Mouse (Mus musculus): ENCODE measurements around the gene Irak2. TPM values are rescaled to one million over a fixed set of nuclear protein-coding genes. Genes with fewer than 3 reads are reported as not detected.

Gene Irak2
- total RNA-seq (2017) = 151 and 160 TPM in 2 replicates

DNA sequence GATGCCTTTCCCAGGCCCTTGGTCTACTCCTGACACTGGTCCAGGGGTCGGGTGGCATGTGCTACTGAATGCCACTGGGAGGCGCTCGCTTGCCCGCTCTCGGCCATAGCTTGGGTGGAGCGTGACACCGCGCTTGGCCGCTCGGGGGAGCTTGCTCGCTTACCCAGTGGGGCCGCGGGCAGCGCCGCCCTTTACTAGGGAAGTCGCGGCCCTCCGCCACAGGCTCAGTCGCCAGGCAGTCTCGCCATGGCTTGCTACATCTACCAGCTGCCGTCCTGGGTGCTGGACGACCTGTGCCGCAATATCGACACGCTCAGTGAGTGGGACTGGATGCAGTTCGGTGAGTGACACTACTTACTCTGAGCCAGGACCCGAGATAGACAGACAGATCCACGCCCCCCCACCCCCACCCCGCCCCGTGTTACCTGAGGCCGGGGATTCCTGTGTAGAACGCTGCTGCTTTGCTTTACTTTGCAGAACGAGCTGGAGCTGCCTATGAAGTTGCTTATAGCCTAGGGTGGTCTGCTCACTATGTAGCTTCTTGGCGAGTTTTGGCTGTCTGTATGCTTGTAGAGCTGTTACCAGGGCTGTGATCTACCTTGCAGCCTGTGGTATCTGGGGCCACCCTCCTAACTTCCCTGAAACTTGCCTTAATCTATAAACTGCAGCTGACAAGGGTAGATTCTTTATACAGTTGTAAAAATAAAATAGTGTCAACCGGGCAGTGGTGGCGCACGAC, at the start of gene Irak2:
Gene Irak2, plus strand, starts transcription at position 166 of the 739 bp plus-strand sequence.
- ATAC-seq (ENCODE audit: extremely low read depth, insufficient number of reproducible peaks, low FRiP score, poor library complexity, severe bottlenecking) = peak; percentile 97

DNA sequence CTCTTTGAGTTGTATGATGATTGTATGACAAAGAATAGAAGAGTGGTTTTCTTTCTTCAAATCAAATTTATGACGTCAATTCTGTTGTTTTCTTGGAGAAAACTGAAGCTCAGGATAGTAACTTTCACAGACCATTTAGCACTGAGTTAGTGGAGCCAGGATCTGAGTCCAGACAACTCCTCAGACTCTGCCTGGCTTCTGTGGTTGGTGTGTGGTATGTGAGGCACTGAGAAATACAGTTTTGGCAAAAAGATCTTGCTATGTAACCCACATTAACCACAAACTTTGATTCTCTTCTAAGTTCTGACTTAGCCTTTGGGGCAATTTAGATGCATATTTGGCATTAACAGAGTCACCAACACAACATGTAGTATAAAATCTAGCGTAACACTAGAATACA, 45.6 kb upstream of the Irak2 start:
- ATAC-seq (ENCODE audit: extremely low read depth, insufficient number of reproducible peaks, low FRiP score, poor library complexity, severe bottlenecking) = no peak

DNA sequence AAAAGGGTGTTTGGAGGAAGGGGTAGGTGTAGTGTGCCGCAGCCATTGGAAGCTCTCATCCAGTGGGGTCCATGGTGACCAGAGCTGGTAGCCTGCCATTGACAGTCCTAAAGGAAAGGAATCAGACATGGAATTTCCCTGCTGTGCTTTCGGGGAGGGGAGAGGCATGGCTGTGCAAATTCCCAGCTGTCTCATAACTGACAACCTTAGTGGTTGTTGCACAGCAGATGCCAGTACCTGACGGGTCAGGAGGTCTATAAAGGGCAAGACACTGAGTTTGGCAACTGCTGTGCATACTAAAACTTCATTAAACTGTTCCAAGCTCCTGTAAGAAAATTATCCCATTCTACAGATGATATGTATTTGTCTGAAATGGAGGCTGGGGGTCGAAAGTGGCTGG, 40.3 kb upstream of the Irak2 start:
- ATAC-seq (ENCODE audit: extremely low read depth, insufficient number of reproducible peaks, low FRiP score, poor library complexity, severe bottlenecking) = no peak

DNA sequence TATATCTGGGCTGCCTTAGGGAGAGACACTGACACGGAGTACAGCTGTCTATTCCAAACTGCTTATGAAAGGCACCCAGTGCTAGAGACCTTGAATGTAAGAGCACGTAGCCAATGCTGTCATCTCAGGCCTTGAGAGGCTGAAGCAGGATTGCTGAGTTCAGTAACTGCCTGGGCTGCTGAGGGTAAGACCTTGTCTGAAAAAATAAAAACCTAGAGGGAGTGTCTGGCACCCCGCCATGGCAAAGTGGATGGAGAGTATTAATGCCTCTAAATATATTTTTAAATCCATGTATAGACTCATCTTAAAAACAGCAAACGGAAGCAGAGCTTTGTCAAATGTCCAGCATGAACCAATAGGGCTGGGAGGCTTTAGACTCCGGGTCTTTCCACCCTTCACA, 38.4 kb upstream of the Irak2 start:
- ATAC-seq (ENCODE audit: extremely low read depth, insufficient number of reproducible peaks, low FRiP score, poor library complexity, severe bottlenecking) = no peak

DNA sequence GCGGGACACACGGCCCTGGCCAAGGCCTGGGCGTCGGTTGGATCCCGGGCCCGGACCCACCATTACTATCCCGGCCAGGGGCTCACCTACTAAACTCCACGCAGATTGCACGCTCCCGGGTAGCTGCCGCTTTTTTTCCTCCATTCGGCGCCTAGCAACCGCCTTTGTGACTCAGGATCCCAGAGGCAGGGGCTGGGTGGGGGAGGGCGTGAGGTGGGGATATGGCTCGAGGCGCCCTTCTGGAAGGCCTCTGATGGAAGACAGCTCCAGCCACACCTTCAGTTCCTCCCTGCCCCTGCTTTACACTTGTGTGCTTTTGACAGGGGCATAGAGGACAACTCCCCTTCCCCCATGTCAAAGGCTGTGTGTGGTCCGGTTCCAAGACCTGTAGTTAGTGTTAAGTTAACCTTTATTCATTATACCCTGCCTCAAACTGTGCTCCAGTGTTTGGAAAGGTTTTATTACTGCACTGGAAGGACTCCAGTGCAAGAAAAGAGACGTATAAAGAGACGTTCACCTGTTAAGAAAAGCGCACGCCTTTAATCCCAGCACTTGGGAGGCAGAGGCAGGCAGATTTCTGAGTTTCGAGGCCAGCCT, 37.6 kb upstream of the Irak2 start, which contains the start of gene Fancd2os:
Gene Fancd2os, minus strand, starts transcription at position 173 of the 597 bp plus-strand sequence.
- no peak for ATAC-seq (ENCODE audit: extremely low read depth, insufficient number of reproducible peaks, low FRiP score, poor library complexity, severe bottlenecking)

DNA sequence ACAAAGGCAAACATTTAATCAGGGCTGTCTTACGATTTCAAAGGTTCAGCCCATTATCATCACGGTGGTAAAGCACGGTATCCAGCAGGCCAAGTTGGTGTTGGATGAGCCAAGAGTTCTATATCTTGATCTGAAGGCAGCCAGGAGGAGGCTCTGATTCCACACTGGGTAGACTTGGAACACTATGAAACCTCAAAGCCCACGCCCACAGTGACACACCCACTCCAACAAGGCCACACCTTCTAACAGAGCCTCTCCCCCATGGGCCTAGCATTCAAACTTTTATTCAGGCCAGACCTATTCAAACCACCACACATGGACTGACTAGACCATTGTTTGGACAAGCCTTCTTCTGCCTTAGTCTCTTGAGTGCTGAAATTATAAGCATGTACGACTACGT, 35.4 kb upstream of the Irak2 start:
- no peak for ATAC-seq (ENCODE audit: extremely low read depth, insufficient number of reproducible peaks, low FRiP score, poor library complexity, severe bottlenecking)

DNA sequence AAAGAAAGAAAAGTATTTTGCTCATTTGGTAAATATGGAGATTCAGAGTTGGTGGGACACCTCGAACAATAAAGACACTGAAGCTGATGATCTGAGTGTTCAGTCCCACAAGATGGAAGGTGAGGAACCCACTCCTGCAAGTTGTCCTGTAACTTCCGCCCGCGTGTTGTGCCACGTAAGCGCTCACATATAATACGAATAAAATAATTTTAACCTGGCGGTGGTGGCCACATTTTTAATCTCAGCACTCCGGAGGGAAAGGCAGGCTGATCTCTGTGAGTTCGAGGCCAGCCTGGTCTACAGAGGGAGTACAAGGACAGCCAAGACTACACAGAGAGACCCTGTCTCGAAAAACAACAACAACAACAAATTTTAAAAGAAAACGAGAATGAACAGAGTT, 34.3 kb upstream of the Irak2 start:
- ATAC-seq (ENCODE audit: extremely low read depth, insufficient number of reproducible peaks, low FRiP score, poor library complexity, severe bottlenecking) = no peak

DNA sequence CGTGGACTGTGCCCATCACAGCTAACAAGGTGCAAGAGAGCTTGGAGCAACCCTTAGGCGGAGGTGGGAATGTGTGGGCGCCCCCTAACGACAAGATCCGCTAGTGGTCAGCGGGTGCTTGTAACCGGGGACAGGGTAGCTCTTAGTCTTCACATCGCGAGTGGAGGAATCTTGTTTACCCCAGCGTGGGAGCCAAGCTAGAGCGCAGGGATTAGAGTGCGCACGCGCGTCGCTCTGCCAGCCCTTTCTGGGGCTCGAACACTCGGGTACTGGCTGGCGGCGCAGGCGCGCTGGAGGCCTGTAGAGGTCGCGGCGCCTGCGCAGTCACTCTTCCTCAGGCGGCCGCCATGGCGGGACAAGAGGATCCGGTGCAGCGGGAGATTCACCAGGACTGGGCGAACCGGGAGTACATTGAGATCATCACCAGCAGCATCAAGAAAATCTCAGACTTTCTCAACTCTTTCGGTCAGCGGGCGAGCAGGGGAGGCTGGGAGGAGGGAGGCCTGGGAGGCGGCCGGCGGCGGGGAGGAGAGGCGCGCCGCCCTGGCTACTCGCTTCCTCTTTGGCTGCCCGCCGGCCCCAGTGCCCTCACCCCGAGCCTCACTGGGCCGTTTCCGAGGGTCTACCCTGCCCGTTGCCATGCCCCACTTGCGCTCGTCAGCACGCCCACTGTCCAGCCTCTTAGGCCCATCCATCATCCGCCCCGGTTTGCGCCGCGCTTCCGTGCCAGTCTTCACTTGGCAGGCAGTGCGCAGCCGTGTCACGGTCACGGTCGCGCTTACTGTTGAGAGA, 33.6 kb upstream of the Irak2 start, which contains the start of gene Brk1:
Gene Brk1, plus strand, starts transcription at position 341 of the 792 bp plus-strand sequence.
- ATAC-seq (ENCODE audit: extremely low read depth, insufficient number of reproducible peaks, low FRiP score, poor library complexity, severe bottlenecking) = peak; percentile 65

DNA sequence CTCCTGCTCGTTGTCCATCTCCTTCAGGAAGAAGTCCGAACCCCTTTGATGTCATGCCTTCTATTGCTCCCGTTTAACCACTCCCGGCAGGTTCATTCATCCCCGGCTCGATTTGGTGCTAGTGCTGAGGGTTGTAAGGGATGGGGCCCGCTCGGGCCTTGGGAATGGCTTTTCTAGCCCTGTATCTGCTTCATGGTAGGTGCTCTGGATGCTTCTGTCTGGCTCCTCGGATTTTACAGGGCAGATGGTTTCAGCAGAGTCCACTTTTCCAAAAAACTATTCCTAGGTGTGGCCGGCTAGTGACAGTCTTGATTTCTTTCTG, 33.1 kb upstream of the Irak2 start:
- ATAC-seq (ENCODE audit: extremely low read depth, insufficient number of reproducible peaks, low FRiP score, poor library complexity, severe bottlenecking) = 0 out of 2 replicates have a peak, but pooled peaks have one; percentile 3

DNA sequence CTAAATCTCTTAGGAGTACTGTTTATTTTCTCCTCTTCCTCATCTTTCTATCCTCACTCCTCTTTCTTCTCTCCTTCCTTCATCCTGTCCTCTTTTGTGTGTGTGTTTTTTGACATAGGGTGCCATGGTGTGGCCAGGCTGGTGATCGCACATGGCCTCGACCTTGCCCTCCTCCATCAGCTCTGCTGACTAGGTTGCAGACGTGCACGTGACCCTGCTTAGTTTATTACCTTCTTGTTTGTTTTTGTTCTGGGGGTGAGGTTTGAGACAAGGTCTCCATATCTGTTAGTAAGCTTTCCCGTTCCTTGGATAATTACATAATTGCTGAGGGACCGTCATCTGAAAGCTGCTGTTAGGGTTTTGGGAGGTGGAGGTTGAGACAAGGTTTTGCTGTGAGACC, 29.4 kb upstream of the Irak2 start:
- ATAC-seq (ENCODE audit: extremely low read depth, insufficient number of reproducible peaks, low FRiP score, poor library complexity, severe bottlenecking) = no peak

DNA sequence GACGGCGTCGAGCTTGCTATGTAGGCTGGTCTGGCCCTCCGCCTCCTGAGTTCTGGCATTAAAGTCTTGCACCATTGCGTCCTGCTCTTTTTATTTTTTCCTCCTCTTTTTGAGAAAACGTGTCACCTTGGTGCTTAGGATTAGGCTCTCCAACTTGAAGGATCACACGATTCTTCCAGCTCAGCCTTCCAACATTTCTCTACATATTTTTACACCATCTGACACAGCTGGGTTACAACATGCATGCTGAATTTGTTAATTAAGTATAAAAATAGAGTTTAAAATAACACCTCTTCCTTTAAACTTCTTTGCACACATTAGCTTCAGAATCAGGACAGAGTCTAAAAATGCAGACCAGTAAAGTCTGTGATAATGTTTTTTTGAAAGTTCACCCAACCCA, 29.0 kb upstream of the Irak2 start:
- no peak for ATAC-seq (ENCODE audit: extremely low read depth, insufficient number of reproducible peaks, low FRiP score, poor library complexity, severe bottlenecking)

DNA sequence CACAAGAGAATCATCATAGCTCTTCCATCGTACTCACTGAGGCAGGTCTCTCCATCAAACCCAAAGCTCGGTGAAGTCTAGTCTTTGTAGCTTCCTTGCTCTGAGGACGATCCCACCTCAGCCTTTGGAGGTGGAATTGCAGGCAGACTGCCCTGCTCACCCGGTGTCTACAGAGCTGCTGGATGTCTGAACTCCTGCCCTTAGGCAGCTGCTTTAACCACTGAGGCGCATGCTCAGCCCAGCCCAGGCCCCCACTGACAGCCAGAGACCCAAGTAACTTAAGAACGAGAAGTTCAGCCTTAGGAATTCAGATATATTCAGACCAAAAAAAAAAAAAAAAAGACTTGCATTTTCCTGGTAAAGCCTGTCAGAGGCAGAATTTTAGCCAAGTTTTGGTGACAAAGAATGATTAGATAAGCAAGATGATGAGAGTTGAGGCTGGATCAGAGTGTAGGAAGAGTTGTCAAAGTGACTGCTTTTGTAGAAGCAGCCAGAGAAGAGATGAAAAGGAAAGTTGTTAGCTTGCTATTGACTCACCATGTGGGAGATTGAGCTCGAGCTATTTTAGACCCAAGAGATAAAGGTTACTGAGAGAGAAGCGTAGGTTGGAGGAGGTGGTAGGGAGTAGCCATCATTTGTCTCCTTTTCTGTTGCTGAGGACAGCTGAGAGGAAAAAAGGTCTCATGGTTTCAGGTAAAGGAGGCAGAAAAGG, 25.9 kb upstream of the Irak2 start:
- no peak for ATAC-seq (ENCODE audit: extremely low read depth, insufficient number of reproducible peaks, low FRiP score, poor library complexity, severe bottlenecking)

DNA sequence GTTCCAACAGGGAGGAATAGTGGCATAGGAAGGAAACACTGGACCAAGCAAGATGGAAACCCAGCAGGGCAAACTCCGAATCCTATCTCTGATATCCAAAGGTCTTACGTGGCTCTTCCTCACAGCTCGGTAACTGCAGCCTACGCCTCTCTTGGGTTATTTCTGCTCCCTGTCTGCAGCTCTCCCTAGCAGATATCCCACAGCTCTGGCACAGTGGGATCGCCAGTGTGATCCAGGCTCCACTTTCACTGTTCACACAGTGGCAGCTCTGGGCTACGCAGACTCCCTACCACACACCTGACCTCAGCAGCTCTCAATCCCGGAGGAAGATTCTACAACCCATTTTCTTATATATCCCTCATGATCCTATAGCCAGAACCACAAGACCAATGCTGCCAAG, 24.1 kb upstream of the Irak2 start:
- ATAC-seq (ENCODE audit: extremely low read depth, insufficient number of reproducible peaks, low FRiP score, poor library complexity, severe bottlenecking) = no peak

DNA sequence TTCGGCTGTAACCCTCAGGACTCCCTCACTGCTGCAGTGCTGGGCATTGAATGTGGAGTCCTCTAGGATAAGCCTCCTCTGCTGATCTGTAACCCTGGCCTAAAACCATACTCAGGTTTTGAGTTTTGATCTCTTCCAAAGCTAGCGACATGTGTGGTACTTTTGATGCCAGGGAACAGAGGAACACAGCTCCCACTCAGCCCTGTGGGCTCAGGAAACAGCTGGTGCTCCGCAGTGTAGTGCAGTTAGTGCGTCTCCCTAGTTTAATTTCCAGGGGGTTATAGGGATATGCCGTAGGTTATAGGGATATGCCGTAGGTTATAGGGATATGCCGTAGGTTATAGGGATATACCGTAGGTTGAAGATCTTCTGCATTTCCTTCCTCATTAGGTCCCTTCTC, 23.3 kb upstream of the Irak2 start:
- ATAC-seq (ENCODE audit: extremely low read depth, insufficient number of reproducible peaks, low FRiP score, poor library complexity, severe bottlenecking) = no peak

DNA sequence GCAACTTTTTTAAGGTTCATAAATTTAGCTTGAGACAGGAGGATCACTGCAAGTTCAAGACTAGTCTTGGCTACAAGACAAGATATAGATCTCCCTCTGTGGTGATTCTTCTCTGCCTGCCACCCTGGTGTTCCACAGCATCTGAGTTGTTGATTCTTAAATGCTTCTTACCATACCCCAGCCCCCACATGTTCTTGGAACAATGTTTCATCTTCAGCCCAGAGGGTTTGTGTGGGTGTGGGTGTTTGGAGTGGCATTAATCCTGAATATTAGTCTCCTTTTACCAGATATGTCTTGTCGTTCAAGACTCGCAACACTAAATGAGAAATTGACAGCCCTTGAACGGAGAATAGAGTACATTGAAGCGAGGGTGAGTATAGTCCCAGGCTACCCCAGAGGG, 22.8 kb upstream of the Irak2 start:
- no peak for ATAC-seq (ENCODE audit: extremely low read depth, insufficient number of reproducible peaks, low FRiP score, poor library complexity, severe bottlenecking)

DNA sequence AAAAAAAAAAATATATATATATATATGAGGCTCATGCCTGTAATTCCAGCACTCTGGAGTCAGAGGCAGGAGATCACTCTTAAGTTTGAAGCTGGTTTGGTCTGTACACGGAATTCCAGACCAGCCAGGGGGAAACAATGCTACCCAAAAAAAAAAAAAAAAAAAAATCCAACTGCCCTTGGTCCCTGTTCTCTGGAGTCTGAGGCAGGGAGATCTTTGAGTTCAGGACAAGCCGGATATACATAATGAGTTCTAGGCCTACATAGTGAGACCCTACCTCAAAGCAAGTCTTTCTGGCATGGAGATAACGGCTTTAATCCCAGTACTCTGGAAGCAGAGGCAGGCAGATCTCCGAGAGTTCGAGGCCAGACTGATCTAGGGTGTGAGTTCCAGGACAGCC, 14.9 kb upstream of the Irak2 start:
- no peak for ATAC-seq (ENCODE audit: extremely low read depth, insufficient number of reproducible peaks, low FRiP score, poor library complexity, severe bottlenecking)

DNA sequence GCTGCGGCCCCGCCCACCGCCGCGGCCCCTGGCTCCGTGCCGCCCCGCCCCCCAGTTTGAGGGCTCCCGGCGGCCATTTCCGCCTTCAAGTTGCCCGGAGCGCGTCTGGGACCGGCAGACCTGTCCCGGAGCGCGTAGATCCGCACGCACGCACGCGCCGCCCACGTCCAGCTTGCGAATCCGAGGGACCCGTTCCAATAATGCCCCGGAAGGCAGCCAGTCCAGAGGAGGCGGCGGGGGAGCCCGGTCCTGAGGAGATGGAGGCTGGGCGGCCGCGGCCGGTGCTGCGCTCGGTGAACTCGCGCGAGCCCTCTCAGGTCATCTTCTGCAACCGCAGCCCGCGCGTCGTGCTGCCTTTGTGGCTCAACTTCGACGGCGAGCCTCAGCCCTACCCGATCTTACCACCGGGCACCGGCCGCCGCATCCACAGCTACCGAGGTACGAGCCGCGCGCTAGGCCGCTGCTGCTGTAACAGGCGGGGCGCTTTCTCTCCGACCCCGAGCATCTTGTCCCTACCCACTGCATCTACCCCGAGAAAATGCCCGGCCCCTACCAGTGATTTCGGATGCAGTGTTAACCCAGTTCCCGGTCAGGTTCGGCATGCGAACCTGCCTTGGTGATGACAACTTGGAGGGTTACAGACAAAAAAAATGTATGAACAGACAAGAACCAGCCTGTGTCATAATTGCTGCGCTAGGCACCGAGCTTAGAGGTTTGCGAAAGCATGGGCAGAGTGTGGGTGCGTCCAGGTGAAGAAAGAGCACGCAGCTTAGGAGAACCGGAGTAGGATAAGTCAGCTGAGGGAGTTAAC, 14.1 kb upstream of the Irak2 start, which contains the start of gene Vhl:
Gene Vhl, plus strand, starts transcription at position 19 of the 811 bp plus-strand sequence.
- ATAC-seq (ENCODE audit: extremely low read depth, insufficient number of reproducible peaks, low FRiP score, poor library complexity, severe bottlenecking) = peak; percentile 73

DNA sequence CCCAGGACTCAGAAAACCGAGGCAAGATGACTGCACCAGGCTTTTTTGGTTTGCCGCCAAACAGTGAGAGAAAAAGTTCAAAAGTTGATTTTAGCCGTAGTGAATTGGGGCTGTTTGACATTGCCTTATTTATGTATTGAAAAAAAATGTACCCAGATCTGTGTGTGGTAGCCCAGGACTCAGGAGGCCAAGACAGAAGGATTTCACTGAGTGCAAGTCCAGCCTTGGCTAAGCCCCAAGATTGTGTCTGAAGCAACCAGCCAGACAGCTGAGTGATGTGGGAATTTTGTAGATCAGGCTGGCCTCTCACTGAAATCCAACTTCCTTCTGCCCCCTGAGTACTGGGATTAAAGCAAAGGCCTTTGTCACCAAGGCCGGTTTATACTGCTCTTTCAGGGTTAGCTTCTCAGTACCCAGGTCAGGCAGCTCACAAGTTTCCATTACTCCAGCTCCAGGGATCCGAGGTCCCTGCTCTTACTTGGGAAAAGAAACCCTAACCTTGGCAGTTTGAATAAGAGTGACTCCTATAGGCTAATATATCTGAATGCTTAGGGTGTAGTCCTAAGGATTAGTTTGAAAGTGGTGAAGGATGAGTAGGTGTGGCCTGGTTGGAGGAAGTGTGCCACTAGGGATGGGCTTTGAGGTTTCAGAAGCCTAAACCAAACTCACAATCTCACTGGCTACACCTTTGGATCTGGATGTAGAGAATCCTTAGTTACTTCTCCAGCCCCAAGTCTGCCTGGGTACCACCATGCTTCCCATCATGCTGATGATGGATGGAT, 13.1 kb upstream of the Irak2 start:
- no peak for ATAC-seq (ENCODE audit: extremely low read depth, insufficient number of reproducible peaks, low FRiP score, poor library complexity, severe bottlenecking)

Measured in neutrophil, adult 5-6 weeks (primary cell).